In genomic region chr1:32270519-32270918, GRCm38 (mm10) we compare ENCODE assay signal across 23 mouse cellular contexts.
DNase-seq lines count a peak whose midpoint lies in the region; ATAC-seq and TF ChIP-seq lines count a peak whose summit lies in the region.
"Had no signal": no experiment of that assay in that cellular context is flagged by ENCODE, and none has a peak within 500 bp of the region (broad histone marks: within the 10 kb centered on the region; RNA-seq: fewer than 3 reads in every experiment).

No protein-coding gene starts in this region.

- H3K4me2 ChIP-seq in forebrain, embryonic 14.5 days (ENCODE audit: low read length) = no peak overlapping the region
- H3K4me2 ChIP-seq in hindbrain, postnatal 0 days (ENCODE audit: low read depth, low read length) = no peak overlapping the region
- no peak overlapping the region for H3K4me2 ChIP-seq in hindbrain, embryonic 14.5 days (replicated peaks)
- no peak overlapping the region for H3K4me2 ChIP-seq in midbrain, embryonic 12.5 days (replicated peaks)
- H3K4me2 ChIP-seq in midbrain, embryonic 16.5 days (ENCODE audit: low read length) = no peak overlapping the region
- H3K4me2 ChIP-seq: heart, embryonic 15.5 days; liver, embryonic 13.5 days; stomach, embryonic 15.5 days had no signal

- H3K9ac ChIP-seq in forebrain, embryonic 14.5 days (ENCODE audit: low read length) = no peak overlapping the region
- no peak overlapping the region for H3K9ac ChIP-seq in hindbrain, postnatal 0 days (replicated peaks; ENCODE audit: low read length)
- H3K9ac ChIP-seq in hindbrain, embryonic 14.5 days = no peak overlapping the region
- no peak overlapping the region for H3K9ac ChIP-seq in midbrain, embryonic 12.5 days (replicated peaks)
- H3K9ac ChIP-seq in midbrain, embryonic 16.5 days (ENCODE audit: low read depth, low read length) = no peak overlapping the region
- H3K9ac ChIP-seq: heart, embryonic 15.5 days; liver, embryonic 13.5 days; stomach, embryonic 15.5 days had no signal

- no peaks in the 10 kb centered on the region for H3K4me1 ChIP-seq in forebrain, embryonic 14.5 days (ENCODE audit: control insufficient read depth, insufficient read depth, low read length)
- no peaks in the 10 kb centered on the region for H3K4me1 ChIP-seq in forebrain, embryonic 10.5 days
- H3K4me1 ChIP-seq in hindbrain, postnatal 0 days (ENCODE audit: insufficient read depth, low read length) = no peaks in the 10 kb centered on the region
- H3K4me1 ChIP-seq in hindbrain, embryonic 14.5 days (replicated peaks; ENCODE audit: control insufficient read depth, insufficient read depth, low read length) = no peaks in the 10 kb centered on the region
- no peaks in the 10 kb centered on the region for H3K4me1 ChIP-seq in midbrain, embryonic 12.5 days
- no peaks in the 10 kb centered on the region for H3K4me1 ChIP-seq in midbrain, embryonic 16.5 days (ENCODE audit: control insufficient read depth, insufficient read depth, low read length)
- H3K4me1 ChIP-seq: heart, embryonic 15.5 days; liver, embryonic 13.5 days; stomach, embryonic 15.5 days had no signal

- H3K9me3 ChIP-seq in forebrain, embryonic 14.5 days (replicated peaks; ENCODE audit: control insufficient read depth, low read length) = no peaks in the 10 kb centered on the region
- H3K9me3 ChIP-seq in forebrain, embryonic 10.5 days = no peaks in the 10 kb centered on the region
- no peaks in the 10 kb centered on the region for H3K9me3 ChIP-seq in hindbrain, postnatal 0 days (ENCODE audit: low read length)
- H3K9me3 ChIP-seq in hindbrain, embryonic 14.5 days (ENCODE audit: control insufficient read depth, low read length) = no peaks in the 10 kb centered on the region
- H3K9me3 ChIP-seq in midbrain, embryonic 12.5 days = no peaks in the 10 kb centered on the region
- no peaks in the 10 kb centered on the region for H3K9me3 ChIP-seq in midbrain, embryonic 16.5 days (replicated peaks; ENCODE audit: control insufficient read depth, low read length, poor library complexity, severe bottlenecking)
- H3K9me3 ChIP-seq: heart, embryonic 15.5 days; stomach, embryonic 15.5 days had no signal

- no peak; the same call in 1 of the 2 replicates for ATAC-seq in forebrain, embryonic 14.5 days
- ATAC-seq in hindbrain, postnatal 0 days = peak; percentile 61; the same call in 1 of the 2 replicates
- ATAC-seq in hindbrain, embryonic 14.5 days (ENCODE audit: low FRiP score) = no peak
- ATAC-seq in midbrain, embryonic 12.5 days (ENCODE audit: low FRiP score, low read depth) = peak; percentile 38; the same call in 1 of the 2 replicates
- ATAC-seq in midbrain, embryonic 16.5 days = no peak
- ATAC-seq: activated CD4-positive, CD25-positive, alpha-beta regulatory T cell, adult 4 months; inflammation-experienced regulatory T-cells, adult 6 months; Patski had no signal

- no peaks in the 10 kb centered on the region for H3K27me3 ChIP-seq in forebrain, embryonic 14.5 days (replicated peaks; ENCODE audit: control insufficient read depth, insufficient read depth, low read length)
- no peaks in the 10 kb centered on the region for H3K27me3 ChIP-seq in forebrain, embryonic 10.5 days (ENCODE audit: poor library complexity, severe bottlenecking)
- no peaks in the 10 kb centered on the region for H3K27me3 ChIP-seq in hindbrain, postnatal 0 days (ENCODE audit: insufficient read depth, low read length)
- no peaks in the 10 kb centered on the region for H3K27me3 ChIP-seq in hindbrain, embryonic 14.5 days (ENCODE audit: control insufficient read depth, insufficient read depth, low read length)
- no peaks in the 10 kb centered on the region for H3K27me3 ChIP-seq in midbrain, embryonic 12.5 days
- H3K27me3 ChIP-seq in midbrain, embryonic 16.5 days (ENCODE audit: control insufficient read depth, insufficient read depth, low read depth, low read length) = no peaks in the 10 kb centered on the region
- H3K27me3 ChIP-seq: CH12.LX; heart, embryonic 15.5 days; liver, embryonic 13.5 days; Patski; stomach, embryonic 15.5 days had no signal

- TF ChIP-seq POLR2A in brain, embryonic 14.5 days (IDR thresholded peaks at IDR 0.05; ENCODE audit: borderline replicate concordance, extremely low read depth, insufficient read depth, insufficient read length, poor library complexity, severe bottlenecking) = no peak

- H3K27ac ChIP-seq in forebrain, embryonic 14.5 days (ENCODE audit: low read depth, low read length) = no peak overlapping the region
- no peak overlapping the region for H3K27ac ChIP-seq in forebrain, embryonic 10.5 days
- H3K27ac ChIP-seq in hindbrain, postnatal 0 days = no peak overlapping the region
- no peak overlapping the region for H3K27ac ChIP-seq in hindbrain, embryonic 14.5 days
- no peak overlapping the region for H3K27ac ChIP-seq in midbrain, embryonic 12.5 days (replicated peaks)
- H3K27ac ChIP-seq in midbrain, embryonic 16.5 days (ENCODE audit: low read length) = no peak overlapping the region
- H3K27ac ChIP-seq: heart, embryonic 15.5 days; liver, embryonic 13.5 days; stomach, embryonic 15.5 days had no signal

- H3K4me3 ChIP-seq in forebrain, embryonic 14.5 days (ENCODE audit: low read depth, low read length) = no peak overlapping the region
- H3K4me3 ChIP-seq in forebrain, embryonic 10.5 days = no peak overlapping the region
- no peak overlapping the region for H3K4me3 ChIP-seq in hindbrain, postnatal 0 days (ENCODE audit: low read length)
- H3K4me3 ChIP-seq in hindbrain, embryonic 14.5 days (replicated peaks; ENCODE audit: low read length) = no peak overlapping the region
- H3K4me3 ChIP-seq in midbrain, embryonic 12.5 days = no peak overlapping the region
- H3K4me3 ChIP-seq in midbrain, embryonic 16.5 days (ENCODE audit: low read depth, low read length) = no peak overlapping the region
- H3K4me3 ChIP-seq: heart, embryonic 15.5 days; liver, embryonic 13.5 days; stomach, embryonic 15.5 days had no signal

- TF ChIP-seq CTCF in hindbrain, postnatal 0 days (IDR thresholded peaks at IDR 0.05; ENCODE audit: low read depth) = no peak
- TF ChIP-seq CTCF in brain, embryonic 14.5 days (IDR thresholded peaks at IDR 0.05; ENCODE audit: borderline replicate concordance, extremely low read depth, insufficient read depth, insufficient read length) = no peak

- DNase-seq in forebrain, embryonic 14.5 days (ENCODE audit: low spot score) = peak; percentile 4
- no peak for DNase-seq in forebrain, embryonic 10.5 days (ENCODE audit: extremely low spot score, low spot score)
- no peak for DNase-seq in hindbrain, postnatal 0 days (ENCODE audit: low spot score)
- DNase-seq in hindbrain, embryonic 14.5 days (ENCODE audit: low spot score) = no peak
- peak; percentile 32 for DNase-seq in brain, embryonic 14.5 days (ENCODE audit: low read depth)
- DNase-seq: adrenal gland, adult 8-10 months; cerebellum, adult 9-11 months; heart, postnatal 4 days; kidney, adult 2 months; liver, embryonic 13.5 days; lung, adult 2 months; lung, postnatal 14 days; midbrain, embryonic 14.5 days; thymus, postnatal 25 days had no signal

- no peaks in the 10 kb centered on the region for H3K36me3 ChIP-seq in forebrain, embryonic 14.5 days (ENCODE audit: control insufficient read depth, insufficient read depth, low read length)
- H3K36me3 ChIP-seq in forebrain, embryonic 10.5 days (replicated peaks) = no peaks in the 10 kb centered on the region
- H3K36me3 ChIP-seq in hindbrain, postnatal 0 days (ENCODE audit: insufficient read depth, low read length) = no peaks in the 10 kb centered on the region
- no peaks in the 10 kb centered on the region for H3K36me3 ChIP-seq in hindbrain, embryonic 14.5 days (replicated peaks; ENCODE audit: control insufficient read depth, insufficient read depth)
- H3K36me3 ChIP-seq in midbrain, embryonic 12.5 days = no peaks in the 10 kb centered on the region
- no peaks in the 10 kb centered on the region for H3K36me3 ChIP-seq in midbrain, embryonic 16.5 days (ENCODE audit: control insufficient read depth, insufficient read depth, low read length)
- H3K36me3 ChIP-seq: G1E; heart, embryonic 15.5 days; liver, embryonic 13.5 days; stomach, embryonic 15.5 days had no signal

- 59% methylated on average over 3 of the region's 3 CpGs for WGBS in forebrain, embryonic 14.5 days
- WGBS in forebrain, embryonic 10.5 days = 58% methylated on average over 3 of the region's 3 CpGs
- WGBS in hindbrain, postnatal 0 days = 58% methylated on average over 3 of the region's 3 CpGs
- WGBS in hindbrain, embryonic 14.5 days = 62% methylated on average over 3 of the region's 3 CpGs
- 56% methylated on average over 3 of the region's 3 CpGs for WGBS in midbrain, embryonic 12.5 days
- WGBS in midbrain, embryonic 16.5 days = 72% methylated on average over 3 of the region's 3 CpGs

Comparison
In these comparisons a context has a peak if more than half of its experiments do, and no peak if none do; other contexts are left out.
1. ATAC-seq: peak in hindbrain, postnatal 0 days (single experiment) and midbrain, embryonic 12.5 days (single experiment); none in forebrain, embryonic 14.5 days (single experiment), hindbrain, embryonic 14.5 days (single experiment) and midbrain, embryonic 16.5 days (single experiment).
2. DNase-seq: peak in forebrain, embryonic 14.5 days (single experiment) and brain, embryonic 14.5 days (single experiment); none in forebrain, embryonic 10.5 days (single experiment), hindbrain, postnatal 0 days (single experiment) and hindbrain, embryonic 14.5 days (single experiment).